Mouse (Mus musculus): ENCODE measurements around the gene H2-Q1. TPM values are rescaled to one million over a fixed set of nuclear protein-coding genes. Genes with fewer than 3 reads are reported as not detected.
"Not testable (repeated sequence)": the region's sequence is repeated elsewhere in the genome, so short reads cannot be mapped to it uniquely, and the experiment has no call there.

Gene H2-Q1
- polyA plus RNA-seq, 1 experiment from 2014 or later: 0.07 TPM

DNA sequence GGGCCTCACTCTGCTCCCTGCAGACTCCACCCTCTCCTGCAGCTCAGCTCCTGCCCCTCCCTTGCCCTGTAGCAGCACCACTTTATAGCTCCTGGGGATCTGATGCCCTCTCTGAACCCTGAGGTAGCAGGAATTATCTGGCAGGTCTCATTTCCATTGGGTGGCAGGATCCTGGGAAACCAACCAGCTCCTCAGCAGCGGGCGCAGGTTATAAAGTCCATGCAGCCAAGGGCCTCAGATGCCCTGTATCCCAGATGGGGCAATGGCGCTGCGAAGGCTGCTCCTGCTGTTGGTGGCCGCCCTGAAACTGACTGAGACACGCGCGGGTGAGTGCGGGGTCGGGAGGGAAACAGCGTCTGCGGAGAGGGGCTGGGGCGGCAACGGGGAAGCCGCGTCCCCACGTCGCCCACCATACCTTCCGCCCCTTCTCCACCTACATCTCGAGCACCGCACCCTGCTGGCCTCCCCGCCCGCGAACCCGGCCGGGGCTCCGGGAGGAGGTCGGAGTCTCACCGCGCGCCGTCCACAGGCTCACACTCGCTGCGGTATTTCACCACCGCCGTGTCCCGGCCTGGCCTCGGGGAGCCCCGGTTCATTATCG lies 22.0 kb downstream of the H2-Q1 start, which contains the start of gene H2-Q2:
TSS of gene H2-Q2 (plus strand) at position 172 of the 601 bp plus-strand sequence.
- peak within 1 kb of the TSS; percentile 70 for H3K4me2 ChIP-seq (ENCODE audit: low read depth, low read length)
- TF ChIP-seq CTCF (IDR thresholded peaks at IDR 0.05; ENCODE audit: low read depth) (no peak), EP300 (IDR thresholded peaks at IDR 0.05; ENCODE audit: low read depth) (no peak)
- H3K36me3 ChIP-seq (replicated peaks; ENCODE audit: insufficient read depth, low read length): no peaks in the 10 kb centered on the region
- H3K27me3 ChIP-seq (ENCODE audit: insufficient read depth, low read length): peaks cover 21% of the 10 kb centered on the region
- WGBS (ENCODE audit: insufficient replicate concordance): 3% methylated on average over 38 of the region's 40 CpGs
- H3K4me1 ChIP-seq (ENCODE audit: insufficient read depth): no peaks in the 10 kb centered on the region
- peak within 1 kb of the TSS; percentile 6; the same call in 1 of the 2 replicates for H3K9ac ChIP-seq (replicated peaks)
- H3K9me3 ChIP-seq (ENCODE audit: low read length): no peaks in the 10 kb centered on the region
- DNase-seq (peak; percentile 24), ATAC-seq (peak; percentile 66)
- H3K27ac ChIP-seq (ENCODE audit: low read depth): no peak within 1 kb of the TSS
- H3K4me3 ChIP-seq (ENCODE audit: low read depth, low read length): peak within 1 kb of the TSS; percentile 49

DNA sequence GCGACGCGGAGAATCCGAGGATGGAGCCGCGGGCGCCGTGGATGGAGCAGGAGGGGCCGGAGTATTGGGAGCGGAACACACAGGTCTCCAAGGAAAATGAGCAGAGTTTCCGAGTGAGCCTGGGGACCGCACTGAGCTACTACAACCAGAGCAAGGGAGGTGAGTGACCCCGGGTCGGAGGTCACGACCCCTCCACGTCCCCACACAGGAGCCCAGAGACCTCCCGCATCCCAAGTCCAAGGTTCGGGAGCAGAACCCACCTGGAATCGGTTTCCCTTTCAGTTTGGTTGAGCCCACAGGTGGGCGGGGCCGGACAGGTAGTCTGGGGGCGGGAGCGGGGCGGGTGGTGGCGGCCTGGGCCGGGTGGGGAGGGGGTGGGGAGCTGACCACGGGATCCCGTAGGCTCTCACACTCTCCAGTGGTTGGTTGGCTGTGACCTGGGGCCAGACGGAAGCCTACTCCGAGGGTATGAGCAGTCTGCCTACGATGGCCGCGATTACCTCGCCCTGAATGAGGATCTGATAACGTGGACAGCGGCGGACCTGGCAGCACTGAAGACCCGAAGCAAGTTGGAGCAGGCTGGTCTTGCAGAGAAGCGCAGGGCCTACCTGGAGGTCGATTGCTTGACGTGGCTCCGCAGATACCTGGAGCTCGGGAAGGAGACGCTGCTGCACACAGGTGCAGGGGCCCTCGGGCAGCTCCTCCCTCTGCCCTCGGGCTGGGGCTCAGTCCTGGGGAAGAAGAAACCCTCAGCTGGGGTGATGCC lies 22.7 kb downstream of the H2-Q1 start:
- DNase-seq (peak; percentile 67), ATAC-seq (peak; percentile 95)
- peak overlapping the region; percentile 49 for H3K4me3 ChIP-seq (ENCODE audit: low read depth, low read length)
- H3K9ac ChIP-seq (replicated peaks): peak overlapping the region; percentile 6; the same call in 1 of the 2 replicates
- TF ChIP-seq EP300 (IDR thresholded peaks at IDR 0.05; ENCODE audit: low read depth) (no peak), CTCF (IDR thresholded peaks at IDR 0.05; ENCODE audit: low read depth) (no peak)
- H3K36me3 ChIP-seq (replicated peaks; ENCODE audit: insufficient read depth, low read length): no peaks in the 10 kb centered on the region
- peak overlapping the region; percentile 70 for H3K4me2 ChIP-seq (ENCODE audit: low read depth, low read length)
- peaks cover 21% of the 10 kb centered on the region for H3K27me3 ChIP-seq (ENCODE audit: insufficient read depth, low read length)
- WGBS (ENCODE audit: insufficient replicate concordance): 4% methylated on average over 45 of the region's 46 CpGs
- H3K27ac ChIP-seq (ENCODE audit: low read depth): no peak overlapping the region
- no peaks in the 10 kb centered on the region for H3K9me3 ChIP-seq (ENCODE audit: low read length)
- H3K4me1 ChIP-seq (ENCODE audit: insufficient read depth): no peaks in the 10 kb centered on the region

DNA sequence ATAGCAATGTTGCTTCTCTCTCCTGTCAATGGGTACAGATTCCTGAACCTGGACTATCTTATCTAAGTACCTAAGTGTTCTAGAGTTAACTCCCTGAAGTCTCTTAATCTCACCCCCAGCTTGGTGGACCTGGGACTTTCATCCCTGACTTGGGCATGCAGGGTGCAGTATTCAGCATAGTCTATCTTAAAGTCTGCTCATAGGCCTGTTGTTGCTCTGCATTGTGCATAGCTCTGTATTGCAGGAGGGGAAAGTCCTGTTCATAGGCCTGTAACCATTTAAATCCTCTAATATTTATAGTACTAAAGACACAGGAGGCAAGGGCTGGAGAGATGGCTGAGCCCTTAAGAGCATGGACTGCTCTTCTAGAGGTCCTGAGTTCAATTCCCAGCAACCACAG lies 27.5 kb downstream of the H2-Q1 start:
- not testable (repeated sequence) for H3K27me3 ChIP-seq (ENCODE audit: insufficient read depth, low read length)

DNA sequence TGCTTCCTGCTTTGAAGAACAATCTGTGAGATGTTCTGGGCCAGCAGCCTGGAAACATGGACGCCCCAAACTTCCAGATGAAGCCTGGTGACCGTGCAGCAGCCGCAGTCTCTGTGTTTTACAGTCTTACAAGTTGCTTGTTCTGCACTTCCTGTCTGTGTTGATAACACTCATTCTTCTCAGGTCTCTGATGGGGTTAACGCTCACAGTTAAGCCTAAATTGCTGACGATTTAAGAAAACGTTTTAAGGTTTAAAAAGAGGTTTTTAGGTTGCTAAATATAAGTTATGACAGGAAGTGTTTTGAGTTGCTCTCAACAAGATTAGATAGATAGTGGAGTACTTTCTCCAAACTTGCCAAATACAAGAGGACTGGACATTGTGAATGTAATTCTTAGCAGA lies 33.1 kb downstream of the H2-Q1 start:
- not testable (repeated sequence) for H3K27me3 ChIP-seq (ENCODE audit: insufficient read depth, low read length); H3K9ac ChIP-seq (replicated peaks); H3K9me3 ChIP-seq (ENCODE audit: low read length); ATAC-seq; DNase-seq; H3K4me1 ChIP-seq (ENCODE audit: insufficient read depth); H3K4me3 ChIP-seq (ENCODE audit: low read depth, low read length); H3K27ac ChIP-seq (ENCODE audit: low read depth); H3K4me2 ChIP-seq (ENCODE audit: low read depth, low read length); H3K36me3 ChIP-seq (replicated peaks; ENCODE audit: insufficient read depth, low read length)
- 26% methylated on average over 6 of the region's 6 CpGs for WGBS (ENCODE audit: insufficient replicate concordance)

More for the DNA sequence above, 27.5 kb downstream of the H2-Q1 start:
- H3K4me3 ChIP-seq (ENCODE audit: low read depth, low read length); ATAC-seq; H3K27ac ChIP-seq (ENCODE audit: low read depth); H3K9ac ChIP-seq (replicated peaks); DNase-seq; H3K4me2 ChIP-seq (ENCODE audit: low read depth, low read length); H3K9me3 ChIP-seq (ENCODE audit: low read length); H3K36me3 ChIP-seq (replicated peaks; ENCODE audit: insufficient read depth, low read length); H3K4me1 ChIP-seq (ENCODE audit: insufficient read depth): not testable (repeated sequence)

DNA sequence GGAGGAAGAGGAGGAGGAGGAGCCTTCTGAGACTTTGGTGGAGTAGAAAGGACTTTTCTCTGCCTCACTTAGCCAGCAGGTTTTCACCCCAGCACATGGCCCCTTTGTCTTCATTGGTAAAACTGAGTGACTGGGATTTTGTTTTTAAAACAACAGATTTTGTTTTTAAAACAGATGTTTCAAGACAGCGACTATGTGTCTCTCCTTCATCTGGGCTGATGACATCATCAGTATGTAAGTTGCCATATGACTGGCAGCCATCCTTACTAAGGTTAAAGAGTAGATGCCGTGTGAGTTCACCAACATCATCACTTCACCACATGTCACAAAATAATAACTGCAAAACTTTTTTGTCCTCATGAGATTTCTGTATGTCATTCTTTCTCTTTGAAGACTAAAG lies 33.9 kb downstream of the H2-Q1 start:
- ATAC-seq (no peak), DNase-seq (no peak)

DNA sequence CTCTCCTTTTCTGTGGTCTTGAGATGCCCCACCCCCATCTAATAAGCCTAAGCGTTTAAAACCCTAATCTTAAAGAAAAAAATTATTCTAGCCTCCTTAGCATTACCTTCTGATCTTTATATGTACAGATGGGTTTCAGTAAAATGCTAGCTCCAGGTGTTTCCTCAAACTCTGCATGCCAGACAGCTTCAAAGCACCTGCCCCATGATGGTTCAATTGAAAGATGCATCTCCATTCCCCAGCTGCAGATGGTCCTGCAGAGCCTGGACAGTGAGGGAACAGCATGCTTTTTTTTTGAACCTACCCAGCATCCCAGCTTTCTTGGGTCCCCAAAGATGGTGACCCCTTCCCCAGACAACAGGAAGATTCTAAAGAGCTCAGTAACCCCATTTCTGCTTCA lies 36.9 kb downstream of the H2-Q1 start:
- no peak for DNase-seq
- Histone ChIP-seq H3K4me2 (ENCODE audit: low read depth, low read length) (no peak overlapping the region), H3K9ac (replicated peaks) (no peak overlapping the region), H3K4me1 (ENCODE audit: insufficient read depth) (peaks cover 3% of the 10 kb centered on the region; the same call in 1 of the 2 replicates), H3K36me3 (replicated peaks; ENCODE audit: insufficient read depth, low read length) (no peaks in the 10 kb centered on the region), H3K27me3 (ENCODE audit: insufficient read depth, low read length) (peaks cover 12% of the 10 kb centered on the region; the same call in 1 of the 2 replicates), H3K27ac (ENCODE audit: low read depth) (no peak overlapping the region), H3K4me3 (ENCODE audit: low read depth, low read length) (no peak overlapping the region), H3K9me3 (ENCODE audit: low read length) (no peaks in the 10 kb centered on the region)
- no peak for ATAC-seq
- WGBS (ENCODE audit: insufficient replicate concordance): 24% methylated on average over 1 of the region's 1 CpGs
- TF ChIP-seq EP300 (IDR thresholded peaks at IDR 0.05; ENCODE audit: low read depth): no peak
- TF ChIP-seq CTCF (IDR thresholded peaks at IDR 0.05; ENCODE audit: low read depth): no peak

More for the DNA sequence above, 33.9 kb downstream of the H2-Q1 start:
- H3K36me3 ChIP-seq (replicated peaks; ENCODE audit: insufficient read depth, low read length): no peaks in the 10 kb centered on the region
- H3K4me3 ChIP-seq (ENCODE audit: low read depth, low read length): no peak overlapping the region
- peaks cover 5% of the 10 kb centered on the region; the same call in 1 of the 2 replicates for H3K27me3 ChIP-seq (ENCODE audit: insufficient read depth, low read length)
- H3K9me3 ChIP-seq (ENCODE audit: low read length): no peaks in the 10 kb centered on the region
- H3K9ac ChIP-seq (replicated peaks): no peak overlapping the region
- no peak for TF ChIP-seq CTCF (IDR thresholded peaks at IDR 0.05; ENCODE audit: low read depth)
- no peak for TF ChIP-seq EP300 (IDR thresholded peaks at IDR 0.05; ENCODE audit: low read depth)
- 72% methylated on average over 2 of the region's 2 CpGs for WGBS (ENCODE audit: insufficient replicate concordance)
- no peak overlapping the region for H3K4me2 ChIP-seq (ENCODE audit: low read depth, low read length)
- H3K4me1 ChIP-seq (ENCODE audit: insufficient read depth): no peaks in the 10 kb centered on the region; the same call in 1 of the 2 replicates
- H3K27ac ChIP-seq (ENCODE audit: low read depth): no peak overlapping the region

Measured in liver, postnatal 0 days (tissue).